Mouse (Mus musculus): ENCODE measurements at regions not wholly inside any gene's neighbourhood (a gene's known extent, or its start where the extent isn't known, plus 50 kb on each side); places are given as distances from the start of the nearest gene placed in this dataset.

- no peak for ATAC-seq (ENCODE audit: insufficient read depth, low read depth)
- H3K9ac ChIP-seq (replicated peaks; ENCODE audit: low read depth, low read length): no peak overlapping the region
- no peak overlapping the region for H3K4me2 ChIP-seq (ENCODE audit: low read depth, low read length)
- no peak for TF ChIP-seq EP300 (IDR thresholded peaks at IDR 0.05; ENCODE audit: low read depth)
- TF ChIP-seq CTCF (IDR thresholded peaks at IDR 0.05; ENCODE audit: low read depth): no peak
- no peaks in the 10 kb centered on the region for H3K4me1 ChIP-seq (ENCODE audit: control insufficient read depth, insufficient read depth)
- no peak overlapping the region for H3K4me3 ChIP-seq (ENCODE audit: low read depth, low read length)
- WGBS: 68% methylated on average over 1 of the region's 1 CpGs
- H3K36me3 ChIP-seq (replicated peaks; ENCODE audit: control insufficient read depth, insufficient read depth, low read length): no peaks in the 10 kb centered on the region
- DNase-seq (ENCODE audit: low spot score): no peak
- no peak overlapping the region for H3K27ac ChIP-seq (ENCODE audit: low read depth)
- H3K27me3 ChIP-seq (ENCODE audit: control insufficient read depth, insufficient read depth, low read length): no peaks in the 10 kb centered on the region
- H3K9me3 ChIP-seq (replicated peaks; ENCODE audit: control insufficient read depth, low read length): 0 out of 2 replicates have a peak, but pooled peaks cover 3% of the 10 kb centered on the region
Measured at GRCm38 (mm10) chr17:76008011-76008410, 456.3 kb upstream of the Fam98a start.

DNA sequence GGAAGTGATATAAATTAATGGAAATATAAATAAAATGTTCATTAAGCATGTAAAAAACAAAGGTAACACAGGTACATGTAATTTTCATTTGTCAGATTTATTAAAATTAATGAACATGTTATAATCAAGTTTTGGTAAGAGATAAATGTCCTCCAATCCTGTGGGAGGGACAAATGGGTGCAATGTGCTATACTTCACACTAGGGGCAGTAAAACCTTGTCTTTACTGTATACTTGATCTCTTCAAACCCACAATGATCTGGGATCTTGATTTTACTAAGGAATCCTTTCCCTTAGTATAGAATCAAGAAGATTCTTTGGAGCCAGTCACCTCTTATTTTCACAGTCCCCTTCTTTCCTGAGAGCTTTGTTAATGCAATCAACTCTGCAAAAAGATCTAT lies 451.1 kb upstream of the Fam98a start:
- TF ChIP-seq EP300 (IDR thresholded peaks at IDR 0.05; ENCODE audit: low read depth) (no peak), CTCF (IDR thresholded peaks at IDR 0.05; ENCODE audit: low read depth) (peak; percentile 19; the same call in 1 of the 2 replicates)
- Histone ChIP-seq H3K9ac (replicated peaks; ENCODE audit: low read depth, low read length) (no peak overlapping the region), H3K4me3 (ENCODE audit: low read depth, low read length) (no peak overlapping the region), H3K4me2 (ENCODE audit: low read depth, low read length) (no peak overlapping the region), H3K27me3 (ENCODE audit: control insufficient read depth, insufficient read depth, low read length) (no peaks in the 10 kb centered on the region), H3K4me1 (ENCODE audit: control insufficient read depth, insufficient read depth) (no peaks in the 10 kb centered on the region), H3K9me3 (replicated peaks; ENCODE audit: control insufficient read depth, low read length) (no peaks in the 10 kb centered on the region), H3K27ac (ENCODE audit: low read depth) (no peak overlapping the region), H3K36me3 (replicated peaks; ENCODE audit: control insufficient read depth, insufficient read depth, low read length) (no peaks in the 10 kb centered on the region)
- ATAC-seq (ENCODE audit: insufficient read depth, low read depth) (no peak), DNase-seq (ENCODE audit: low spot score) (no peak)

GRCm38 (mm10) chr17:75961371-75961770 lies 409.6 kb upstream of the Fam98a start:
- no peaks in the 10 kb centered on the region for H3K4me1 ChIP-seq (ENCODE audit: control insufficient read depth, insufficient read depth)
- DNase-seq (ENCODE audit: low spot score) (no peak), ATAC-seq (ENCODE audit: insufficient read depth, low read depth) (no peak)
- no peak overlapping the region for H3K9ac ChIP-seq (replicated peaks; ENCODE audit: low read depth, low read length)
- H3K27me3 ChIP-seq (ENCODE audit: control insufficient read depth, insufficient read depth, low read length): no peaks in the 10 kb centered on the region
- TF ChIP-seq EP300 (IDR thresholded peaks at IDR 0.05; ENCODE audit: low read depth) (no peak), CTCF (IDR thresholded peaks at IDR 0.05; ENCODE audit: low read depth) (no peak)
- no peak overlapping the region for H3K27ac ChIP-seq (ENCODE audit: low read depth)
- H3K4me3 ChIP-seq (ENCODE audit: low read depth, low read length): no peak overlapping the region
- H3K4me2 ChIP-seq (ENCODE audit: low read depth, low read length): no peak overlapping the region
- no peaks in the 10 kb centered on the region for H3K36me3 ChIP-seq (replicated peaks; ENCODE audit: control insufficient read depth, insufficient read depth, low read length)
- no peaks in the 10 kb centered on the region for H3K9me3 ChIP-seq (replicated peaks; ENCODE audit: control insufficient read depth, low read length)
- WGBS: 62% methylated on average over 2 of the region's 2 CpGs

GRCm38 (mm10) chr17:75936686-75937380 lies 385.1 kb upstream of the Fam98a start:
- TF ChIP-seq CTCF (IDR thresholded peaks at IDR 0.05; ENCODE audit: low read depth) (no peak), EP300 (IDR thresholded peaks at IDR 0.05; ENCODE audit: low read depth) (no peak)
- no peaks in the 10 kb centered on the region for H3K27me3 ChIP-seq (ENCODE audit: control insufficient read depth, insufficient read depth, low read length)
- H3K9ac ChIP-seq (replicated peaks; ENCODE audit: low read depth, low read length): no peak overlapping the region
- no peak overlapping the region for H3K27ac ChIP-seq (ENCODE audit: low read depth)
- DNase-seq (ENCODE audit: low spot score) (no peak), ATAC-seq (ENCODE audit: insufficient read depth, low read depth) (no peak)
- no peak overlapping the region for H3K4me3 ChIP-seq (ENCODE audit: low read depth, low read length)
- no peaks in the 10 kb centered on the region for H3K9me3 ChIP-seq (replicated peaks; ENCODE audit: control insufficient read depth, low read length)
- WGBS: 65% methylated on average over 6 of the region's 6 CpGs
- H3K36me3 ChIP-seq (replicated peaks; ENCODE audit: control insufficient read depth, insufficient read depth, low read length): no peaks in the 10 kb centered on the region
- no peak overlapping the region for H3K4me2 ChIP-seq (ENCODE audit: low read depth, low read length)
- no peaks in the 10 kb centered on the region for H3K4me1 ChIP-seq (ENCODE audit: control insufficient read depth, insufficient read depth)

DNA sequence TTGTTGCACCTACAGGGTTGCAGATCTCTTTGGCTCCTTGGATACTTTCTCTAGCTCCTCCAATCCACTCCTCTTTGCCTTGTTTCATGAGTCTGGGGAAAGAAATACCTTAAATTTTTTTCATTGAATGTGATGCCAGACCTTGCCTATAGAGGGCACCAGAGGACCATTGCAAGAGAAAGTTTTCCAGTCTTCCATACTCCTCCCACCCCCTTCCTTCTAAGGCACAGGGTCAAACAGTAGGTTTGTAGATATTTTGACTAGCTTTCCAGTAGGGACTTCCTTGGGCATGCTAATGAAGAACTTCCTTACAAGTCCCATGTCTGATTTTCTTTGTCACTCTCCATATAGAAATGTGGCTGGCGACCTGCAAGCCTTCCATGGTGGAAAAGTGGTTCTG lies 379.3 kb upstream of the Fam98a start:
- Histone ChIP-seq H3K4me2 (ENCODE audit: low read depth, low read length) (no peak overlapping the region), H3K36me3 (replicated peaks; ENCODE audit: control insufficient read depth, insufficient read depth, low read length) (no peaks in the 10 kb centered on the region), H3K4me3 (ENCODE audit: low read depth, low read length) (no peak overlapping the region), H3K9me3 (replicated peaks; ENCODE audit: control insufficient read depth, low read length) (no peaks in the 10 kb centered on the region), H3K4me1 (ENCODE audit: control insufficient read depth, insufficient read depth) (no peaks in the 10 kb centered on the region), H3K9ac (replicated peaks; ENCODE audit: low read depth, low read length) (no peak overlapping the region), H3K27ac (ENCODE audit: low read depth) (no peak overlapping the region), H3K27me3 (ENCODE audit: control insufficient read depth, insufficient read depth, low read length) (no peaks in the 10 kb centered on the region)
- ATAC-seq (ENCODE audit: insufficient read depth, low read depth) (no peak), DNase-seq (ENCODE audit: low spot score) (peak; percentile 34)
- TF ChIP-seq EP300 (IDR thresholded peaks at IDR 0.05; ENCODE audit: low read depth): no peak
- TF ChIP-seq CTCF (IDR thresholded peaks at IDR 0.05; ENCODE audit: low read depth): peak; percentile 70
- WGBS: 75% methylated on average over 1 of the region's 1 CpGs

- TF ChIP-seq EP300 (IDR thresholded peaks at IDR 0.05; ENCODE audit: low read depth) (no peak), CTCF (IDR thresholded peaks at IDR 0.05; ENCODE audit: low read depth) (no peak)
- DNase-seq (ENCODE audit: low spot score) (no peak), ATAC-seq (ENCODE audit: insufficient read depth, low read depth) (no peak)
- WGBS: 80% methylated on average over 2 of the region's 2 CpGs
- Histone ChIP-seq H3K4me2 (ENCODE audit: low read depth, low read length) (no peak overlapping the region), H3K4me3 (ENCODE audit: low read depth, low read length) (no peak overlapping the region), H3K4me1 (ENCODE audit: control insufficient read depth, insufficient read depth) (no peaks in the 10 kb centered on the region), H3K36me3 (replicated peaks; ENCODE audit: control insufficient read depth, insufficient read depth, low read length) (no peaks in the 10 kb centered on the region), H3K27ac (ENCODE audit: low read depth) (no peak overlapping the region), H3K27me3 (ENCODE audit: control insufficient read depth, insufficient read depth, low read length) (no peaks in the 10 kb centered on the region), H3K9me3 (replicated peaks; ENCODE audit: control insufficient read depth, low read length) (no peaks in the 10 kb centered on the region), H3K9ac (replicated peaks; ENCODE audit: low read depth, low read length) (no peak overlapping the region)
Measured at GRCm38 (mm10) chr17:75920240-75920639, 368.5 kb upstream of the Fam98a start.
